Mouse (Mus musculus) midbrain, embryonic 14.5 days (tissue): ENCODE results near the gene Rapgef2. TPM values are rescaled to one million over a fixed set of nuclear protein-coding genes. Genes with fewer than 3 reads are reported as not detected.

Experiments used
- ATAC-seq: fragments of 200-750 bp; cut with Nextera tagmentation; 2 replicates; pipeline ENCODE4 v1.8.0; 2017; ENCODE audit warnings: moderate number of reproducible peaks, moderate library complexity; ENCODE audit not compliant: low FRiP score, low TSS enrichment
- DNase-seq: peaks from one replicate; pipeline ENCODE4 v3.0.0-alpha.2; 2015
- H3K27ac ChIP-seq: fragments of 300-500 bp; sonication (generic); replicated peaks from 2 replicates; pipeline ENCODE4 v1.5.1; 2014; ENCODE audit warnings: mild to moderate bottlenecking, low read depth, low read length, moderate library complexity
- H3K27me3 ChIP-seq: fragments of 300-500 bp; sonication (generic); 2 replicates; pipeline ENCODE4 v1.6.1; 2014; ENCODE audit warnings: low read length, control low read depth, mixed read lengths; ENCODE audit not compliant: control insufficient read depth, insufficient read depth
- H3K36me3 ChIP-seq: fragments of 300-500 bp; sonication (generic); 2 replicates; pipeline ENCODE4 v1.6.1; 2014; ENCODE audit warnings: low read length, control low read depth; ENCODE audit not compliant: control insufficient read depth, insufficient read depth
- H3K4me1 ChIP-seq: fragments of 300-500 bp; sonication (generic); 2 replicates; pipeline ENCODE4 v1.6.1; 2014; ENCODE audit warnings: mild to moderate bottlenecking, antibody characterized with exemption, low read length, control low read depth; ENCODE audit not compliant: control insufficient read depth, insufficient read depth
- H3K4me2 ChIP-seq: fragments of 300-500 bp; sonication (generic); 2 replicates; pipeline ENCODE4 v1.6.1; 2014; ENCODE audit warnings: mild to moderate bottlenecking, low read length, moderate library complexity
- H3K4me3 ChIP-seq: fragments of 300-500 bp; sonication (generic); replicated peaks from 2 replicates; pipeline ENCODE4 v1.5.1; 2014; ENCODE audit warnings: low read depth, low read length
- H3K9ac ChIP-seq: fragments of 300-500 bp; sonication (generic); replicated peaks from 2 replicates; pipeline ENCODE4 v1.6.1; 2014; ENCODE audit warnings: mild to moderate bottlenecking, low read length, moderate library complexity
- H3K9me3 ChIP-seq: fragments of 300-500 bp; sonication (generic); 2 replicates; pipeline ENCODE4 v1.6.1; 2016; ENCODE audit warnings: low read length, control low read depth, mixed read lengths; ENCODE audit not compliant: control insufficient read depth
- WGBS: fragments of 180-500 bp; shearing (Covaris S2); extraction: QIAGEN DNeasy Blood & Tissue Kit; methylation state at CpG from one replicate; pipeline ENCODE4 v1.1.7; 2014; 5-methylcytosine and 5-hydroxymethylcytosine counted together
- polyA plus RNA-seq: library from polyadenylated mRNA; unstranded; fragments of >200 nt; fragmentation: Nextera tagmentation; extraction: Ambion mirVana; gene quantifications from 2 replicates; pipeline ENCODE4 v1.2.1, GENCODE M21; 2014

Gene Rapgef2
- polyA plus RNA-seq, 1 experiment from 2014 or later: 14.8 TPM

DNA sequence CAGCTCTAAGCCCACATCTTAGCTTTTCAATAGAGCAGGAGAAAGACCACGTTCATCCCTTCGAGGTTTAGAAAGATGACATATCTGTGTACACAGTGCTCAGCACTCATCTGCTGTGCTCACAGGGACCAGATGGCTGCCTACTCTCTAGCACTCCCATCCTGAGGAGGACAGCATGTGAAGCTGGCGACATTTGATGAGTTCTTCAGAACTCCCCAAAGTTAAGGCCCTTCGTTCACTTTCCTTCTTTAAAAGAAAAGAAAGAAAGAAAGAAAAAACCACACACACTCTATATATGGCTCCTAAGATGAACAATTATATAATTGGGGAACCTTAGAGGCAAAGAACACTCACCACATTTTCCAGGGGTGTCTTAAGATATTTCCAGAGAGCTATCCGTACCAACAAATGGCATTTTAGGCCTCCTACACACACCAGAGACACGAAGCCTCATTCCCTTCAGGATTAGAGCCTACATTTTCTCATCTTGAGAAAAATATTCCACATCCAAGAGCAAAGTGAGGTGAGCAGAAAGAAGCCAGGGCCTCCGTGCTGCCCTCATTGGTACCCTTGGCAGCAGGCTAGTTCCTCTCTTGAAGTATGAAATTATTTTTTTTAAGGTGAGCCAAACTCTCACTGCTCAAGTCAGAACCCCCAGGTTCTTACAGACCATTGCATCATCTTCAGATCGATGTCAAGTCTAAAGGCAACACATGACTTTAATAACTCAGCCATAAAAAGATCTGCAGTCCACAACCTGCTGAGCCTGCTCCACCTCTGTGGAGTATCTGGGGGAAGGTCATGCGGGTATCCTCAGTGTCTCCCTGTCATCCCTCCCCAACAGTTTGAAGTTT lies 270.5 kb downstream of the Rapgef2 start:
- Histone ChIP-seq H3K4me1 (no peaks in the 10 kb centered on the region), H3K4me2 (no peak overlapping the region), H3K27ac (no peak overlapping the region), H3K9me3 (no peaks in the 10 kb centered on the region), H3K27me3 (no peaks in the 10 kb centered on the region), H3K9ac (no peak overlapping the region), H3K36me3 (no peaks in the 10 kb centered on the region), H3K4me3 (no peak overlapping the region)
- ATAC-seq: no peak
- DNase-seq: no peak
- 90% methylated on average over 9 of the region's 9 CpGs for WGBS

Other genes starting within 250 kb of the Rapgef2 start
- 0.34 TPM in 1 of 2 replicates, not detected in the other for gene Gm17359, start 50.1 kb upstream of the Rapgef2 start, polyA plus RNA-seq